Mouse (Mus musculus): ENCODE data around the gene Rnf6. TPM values are rescaled to one million over a fixed set of nuclear protein-coding genes. Genes with fewer than 3 reads are reported as not detected.
"Not testable (repeated sequence)": the region's sequence is repeated elsewhere in the genome, so short reads cannot be mapped to it uniquely, and the experiment has no call there.

Gene Rnf6
- polyA plus RNA-seq, 1 experiment from 2014 or later, result 29.8 TPM

- Histone ChIP-seq H3K36me3 (ENCODE audit: control insufficient read depth, insufficient read depth, low read length) (no peaks in the 10 kb centered on the region), H3K27me3 (ENCODE audit: control insufficient read depth, insufficient read depth, low read length) (no peaks in the 10 kb centered on the region), H3K9ac (ENCODE audit: low read depth, low read length) (no peak overlapping the region), H3K9me3 (replicated peaks; ENCODE audit: control insufficient read depth, low read length) (no peaks in the 10 kb centered on the region; the same call in 1 of the 2 replicates), H3K4me3 (ENCODE audit: low read depth, low read length) (no peak overlapping the region), H3K4me2 (no peak overlapping the region), H3K27ac (ENCODE audit: low read depth, low read length) (no peak overlapping the region), H3K4me1 (ENCODE audit: control insufficient read depth, insufficient read depth, low read length) (no peaks in the 10 kb centered on the region)
- no peak for ATAC-seq (replicated peaks; ENCODE audit: insufficient number of reproducible peaks, low FRiP score, low TSS enrichment)
- WGBS (ENCODE audit: insufficient replicate concordance), result 78% methylated on average over 7 of the region's 7 CpGs
Measured at GRCm38 (mm10) chr5:146188712-146189111, 32.6 kb downstream of the Rnf6 start.

GRCm38 (mm10) chr5:146188144-146188543, 33.2 kb downstream of the Rnf6 start:
- Histone ChIP-seq H3K9ac (ENCODE audit: low read depth, low read length) (no peak overlapping the region), H3K4me1 (ENCODE audit: control insufficient read depth, insufficient read depth, low read length) (no peaks in the 10 kb centered on the region), H3K36me3 (ENCODE audit: control insufficient read depth, insufficient read depth, low read length) (no peaks in the 10 kb centered on the region), H3K4me2 (no peak overlapping the region), H3K27me3 (ENCODE audit: control insufficient read depth, insufficient read depth, low read length) (no peaks in the 10 kb centered on the region), H3K9me3 (replicated peaks; ENCODE audit: control insufficient read depth, low read length) (no peaks in the 10 kb centered on the region; the same call in 1 of the 2 replicates), H3K4me3 (ENCODE audit: low read depth, low read length) (no peak overlapping the region), H3K27ac (ENCODE audit: low read depth, low read length) (no peak overlapping the region)
- no peak for ATAC-seq (replicated peaks; ENCODE audit: insufficient number of reproducible peaks, low FRiP score, low TSS enrichment)
- 82% methylated on average over 1 of the region's 1 CpGs for WGBS (ENCODE audit: insufficient replicate concordance)

GRCm38 (mm10) chr5:146187441-146187840, 33.9 kb downstream of the Rnf6 start:
- H3K27ac ChIP-seq (ENCODE audit: low read depth, low read length); H3K9ac ChIP-seq (ENCODE audit: low read depth, low read length); H3K4me2 ChIP-seq; H3K4me1 ChIP-seq (ENCODE audit: control insufficient read depth, insufficient read depth, low read length); H3K36me3 ChIP-seq (ENCODE audit: control insufficient read depth, insufficient read depth, low read length); H3K27me3 ChIP-seq (ENCODE audit: control insufficient read depth, insufficient read depth, low read length); H3K9me3 ChIP-seq (replicated peaks; ENCODE audit: control insufficient read depth, low read length); H3K4me3 ChIP-seq (ENCODE audit: low read depth, low read length); ATAC-seq (replicated peaks; ENCODE audit: insufficient number of reproducible peaks, low FRiP score, low TSS enrichment): not testable (repeated sequence)
- 23% methylated on average over 5 of the region's 5 CpGs for WGBS (ENCODE audit: insufficient replicate concordance)

GRCm38 (mm10) chr5:146185204-146185603, 36.2 kb downstream of the Rnf6 start, which contains the start of gene 1700001J03Rik:
1700001J03Rik (minus strand) TSS chr5:146185304.
- not testable (repeated sequence) for H3K4me3 ChIP-seq (ENCODE audit: low read depth, low read length); H3K4me2 ChIP-seq; H3K36me3 ChIP-seq (ENCODE audit: control insufficient read depth, insufficient read depth, low read length); ATAC-seq (replicated peaks; ENCODE audit: insufficient number of reproducible peaks, low FRiP score, low TSS enrichment); H3K27me3 ChIP-seq (ENCODE audit: control insufficient read depth, insufficient read depth, low read length); H3K9me3 ChIP-seq (replicated peaks; ENCODE audit: control insufficient read depth, low read length); H3K9ac ChIP-seq (ENCODE audit: low read depth, low read length); H3K27ac ChIP-seq (ENCODE audit: low read depth, low read length); H3K4me1 ChIP-seq (ENCODE audit: control insufficient read depth, insufficient read depth, low read length)
- 66% methylated on average over 4 of the region's 4 CpGs for WGBS (ENCODE audit: insufficient replicate concordance)

GRCm38 (mm10) chr5:146172744-146173143, 48.6 kb downstream of the Rnf6 start:
- not testable (repeated sequence) for H3K27me3 ChIP-seq (ENCODE audit: control insufficient read depth, insufficient read depth, low read length); H3K27ac ChIP-seq (ENCODE audit: low read depth, low read length); H3K36me3 ChIP-seq (ENCODE audit: control insufficient read depth, insufficient read depth, low read length); H3K4me3 ChIP-seq (ENCODE audit: low read depth, low read length); H3K4me1 ChIP-seq (ENCODE audit: control insufficient read depth, insufficient read depth, low read length); H3K4me2 ChIP-seq; H3K9me3 ChIP-seq (replicated peaks; ENCODE audit: control insufficient read depth, low read length); H3K9ac ChIP-seq (ENCODE audit: low read depth, low read length); ATAC-seq (replicated peaks; ENCODE audit: insufficient number of reproducible peaks, low FRiP score, low TSS enrichment)
- WGBS (ENCODE audit: insufficient replicate concordance), result 52% methylated on average over 4 of the region's 4 CpGs

GRCm38 (mm10) chr5:146170621-146171020, 50.7 kb downstream of the Rnf6 start, which contains the start of gene Gm6309:
Gm6309 (minus strand) TSS chr5:146170721.
- H3K4me3 ChIP-seq (ENCODE audit: low read depth, low read length); H3K4me1 ChIP-seq (ENCODE audit: control insufficient read depth, insufficient read depth, low read length); H3K27me3 ChIP-seq (ENCODE audit: control insufficient read depth, insufficient read depth, low read length); H3K27ac ChIP-seq (ENCODE audit: low read depth, low read length); H3K9ac ChIP-seq (ENCODE audit: low read depth, low read length); H3K36me3 ChIP-seq (ENCODE audit: control insufficient read depth, insufficient read depth, low read length); ATAC-seq (replicated peaks; ENCODE audit: insufficient number of reproducible peaks, low FRiP score, low TSS enrichment); H3K4me2 ChIP-seq; H3K9me3 ChIP-seq (replicated peaks; ENCODE audit: control insufficient read depth, low read length): not testable (repeated sequence)
- 71% methylated on average over 2 of the region's 2 CpGs for WGBS (ENCODE audit: insufficient replicate concordance)

GRCm38 (mm10) chr5:146160439-146160838, 60.9 kb downstream of the Rnf6 start, which contains the start of gene Gm5565:
Gm5565 (minus strand) TSS chr5:146160539.
- not testable (repeated sequence) for ATAC-seq (replicated peaks; ENCODE audit: insufficient number of reproducible peaks, low FRiP score, low TSS enrichment); H3K27me3 ChIP-seq (ENCODE audit: control insufficient read depth, insufficient read depth, low read length); H3K9me3 ChIP-seq (replicated peaks; ENCODE audit: control insufficient read depth, low read length); H3K36me3 ChIP-seq (ENCODE audit: control insufficient read depth, insufficient read depth, low read length); H3K4me1 ChIP-seq (ENCODE audit: control insufficient read depth, insufficient read depth, low read length); H3K9ac ChIP-seq (ENCODE audit: low read depth, low read length); H3K27ac ChIP-seq (ENCODE audit: low read depth, low read length); H3K4me3 ChIP-seq (ENCODE audit: low read depth, low read length); H3K4me2 ChIP-seq
- WGBS (ENCODE audit: insufficient replicate concordance), result 84% methylated on average over 3 of the region's 3 CpGs

Other genes with a start within 250 kb of the Rnf6 start
- gene Cyp3a25, start 211.9 kb downstream of the Rnf6 start, polyA plus RNA-seq (2014; fragmentation: Nextera tagmentation; extraction: Ambion mirVana), result not detected in 2 replicates
- not detected in 2 replicates for gene Cyp3a59, start 142.3 kb downstream of the Rnf6 start, polyA plus RNA-seq (2014; fragmentation: Nextera tagmentation; extraction: Ambion mirVana)
- not detected in 2 replicates for gene Gm5565, start 61.0 kb downstream of the Rnf6 start, polyA plus RNA-seq (2014; fragmentation: Nextera tagmentation; extraction: Ambion mirVana)
- gene Gm6309, start 50.8 kb downstream of the Rnf6 start, polyA plus RNA-seq (2014; fragmentation: Nextera tagmentation; extraction: Ambion mirVana), result not detected in 2 replicates
- not detected in 2 replicates for gene 1700001J03Rik, start 36.3 kb downstream of the Rnf6 start, polyA plus RNA-seq (2014; fragmentation: Nextera tagmentation; extraction: Ambion mirVana)
- 19.9 and 24.0 TPM in 2 replicates for gene Cdk8, start 9.7 kb upstream of the Rnf6 start, polyA plus RNA-seq (2014; fragmentation: Nextera tagmentation; extraction: Ambion mirVana)
- gene Wasf3, start 163.4 kb upstream of the Rnf6 start, polyA plus RNA-seq (2014; fragmentation: Nextera tagmentation; extraction: Ambion mirVana), result 0.42 and 0.52 TPM in 2 replicates